Mouse (Mus musculus) MEL (cell line): ENCODE results near the gene Dlg2. TPM values are rescaled to one million over a fixed set of nuclear protein-coding genes. Genes with fewer than 3 reads are reported as not detected.

Experiments
- DNase-seq: peaks from one replicate; pipeline ENCODE4 v3.0.0; 2011; ENCODE audit warnings: low read depth, low spot score
- H3K27ac ChIP-seq: 2 replicates; pipeline ENCODE4 v1.5.1; 2012; ENCODE audit warnings: low read depth, mild to moderate bottlenecking, control low read depth, low read length, moderate library complexity; ENCODE audit not compliant: control insufficient read depth
- H3K27me3 ChIP-seq, 2 experiments: fragments of 150-350 bp in 1 of 2; sonication (generic) in 1 of 2; 2 replicates each; pipeline ENCODE4 v1.6.1; 2012; ENCODE audit warnings: low read length in 2 of 2, mild to moderate bottlenecking in 2 of 2, improper control_type of control experiment in 1 of 2, moderate library complexity in 1 of 2; ENCODE audit not compliant: insufficient read depth in 2 of 2, control insufficient read depth in 1 of 2
- H3K36me3 ChIP-seq, 2 experiments: 2 replicates each; pipeline ENCODE4 v1.6.1; 2012 to 2014; ENCODE audit warnings: low read length in 2 of 2, improper control_type of control experiment in 1 of 2, inconsistent platforms in 1 of 2, mild to moderate bottlenecking in 1 of 2; ENCODE audit not compliant: insufficient read depth in 2 of 2, control insufficient read depth in 1 of 2
- H3K4me1 ChIP-seq, 2 experiments: fragments of 150-350 bp in 1 of 2; sonication (generic) in 1 of 2; 2 replicates each; pipeline ENCODE4 v1.6.1; 2012; ENCODE audit warnings: low read length in 2 of 2, improper control_type of control experiment in 1 of 2, mild to moderate bottlenecking in 1 of 2; ENCODE audit not compliant: insufficient read depth in 2 of 2, control insufficient read depth in 1 of 2
- H3K4me3 ChIP-seq, 2 experiments: fragments of 150-350 bp in 1 of 2; sonication (generic) in 1 of 2; 2 replicates each; pipeline ENCODE4 v1.5.1; 2012; ENCODE audit warnings: low read depth in 2 of 2, low read length in 2 of 2, mild to moderate bottlenecking in 2 of 2, moderate library complexity in 2 of 2, control low read depth in 1 of 2, improper control_type of control experiment in 1 of 2; ENCODE audit not compliant: control insufficient read depth in 1 of 2, insufficient read depth in 1 of 2
- H3K79me2 ChIP-seq: 2 replicates; pipeline ENCODE4 v1.6.1; 2012; ENCODE audit warnings: mild to moderate bottlenecking, low read length, moderate library complexity; ENCODE audit not compliant: control insufficient read depth, poor library complexity, insufficient read depth
- H3K9ac ChIP-seq: 2 replicates; pipeline ENCODE4 v1.6.1; 2012; ENCODE audit warnings: low read depth, mild to moderate bottlenecking, control low read depth, low read length, moderate library complexity; ENCODE audit not compliant: control insufficient read depth, poor library complexity, severe bottlenecking
- H3K9me3 ChIP-seq: fragments of 150-350 bp; sonication (generic); replicated peaks from 2 replicates; pipeline ENCODE4 v1.6.1; 2012; ENCODE audit warnings: mild to moderate bottlenecking, low read length, improper control_type of control experiment, moderate library complexity; ENCODE audit not compliant: insufficient read depth
- BHLHE40 ChIP-seq: IDR thresholded peaks from 2 replicates; pipeline ENCODE4 v1.6.1; 2012; ENCODE audit warnings: low read depth, mild to moderate bottlenecking, inconsistent platforms, low read length, improper control_type of control experiment, borderline replicate concordance
- CHD2 ChIP-seq: IDR thresholded peaks from 2 replicates; pipeline ENCODE4 v1.6.1; 2011; ENCODE audit warnings: low read length, improper control_type of control experiment
- E2F4 ChIP-seq: IDR thresholded peaks from 2 replicates; pipeline ENCODE4 v1.6.1; 2011; ENCODE audit warnings: low read depth, low read length, improper control_type of control experiment, borderline replicate concordance
- ELF1 ChIP-seq: IDR thresholded peaks from 2 replicates; pipeline ENCODE4 v1.6.1; 2014; ENCODE audit warnings: low read depth, mild to moderate bottlenecking, inconsistent platforms, low read length, improper control_type of control experiment, moderate library complexity
- EP300 ChIP-seq, 2 experiments: IDR thresholded peaks; 2 replicates each; pipeline ENCODE4 v1.6.1; 2011; ENCODE audit warnings: improper control_type of control experiment in 2 of 2, low read length in 2 of 2, low read depth in 1 of 2, mild to moderate bottlenecking in 1 of 2
- ETS1 ChIP-seq: IDR thresholded peaks from 2 replicates; pipeline ENCODE4 v1.6.1; 2012; ENCODE audit warnings: low read depth, mild to moderate bottlenecking, inconsistent platforms, low read length, improper control_type of control experiment, moderate library complexity
- GABPA ChIP-seq: IDR thresholded peaks from 2 replicates; pipeline ENCODE4 v1.6.1; 2012; ENCODE audit warnings: low read depth, mild to moderate bottlenecking, inconsistent platforms, low read length, improper control_type of control experiment, moderate library complexity
- GATA1 ChIP-seq: IDR thresholded peaks from 2 replicates; pipeline ENCODE4 v1.6.1; 2011; ENCODE audit warnings: low read depth, low read length, improper control_type of control experiment
- HCFC1 ChIP-seq: IDR thresholded peaks from 2 replicates; pipeline ENCODE4 v1.6.1; 2012; ENCODE audit warnings: low read depth, mild to moderate bottlenecking, inconsistent platforms, low read length, improper control_type of control experiment, moderate library complexity
- KAT2A ChIP-seq: conservative IDR thresholded peaks from 2 replicates; pipeline ENCODE4 v1.6.1; 2012; ENCODE audit warnings: low read depth, low read length, improper control_type of control experiment, inconsistent platforms
- MAX ChIP-seq: IDR thresholded peaks from 2 replicates; pipeline ENCODE4 v1.6.1; 2011; ENCODE audit warnings: low read length, improper control_type of control experiment
- MXI1 ChIP-seq: IDR thresholded peaks from 2 replicates; pipeline ENCODE4 v1.6.1; 2011; ENCODE audit warnings: mild to moderate bottlenecking, low read depth, low read length, improper control_type of control experiment
- MYB ChIP-seq: IDR thresholded peaks from 2 replicates; pipeline ENCODE4 v1.6.1; 2011; ENCODE audit warnings: mild to moderate bottlenecking, low read depth, low read length, improper control_type of control experiment
- MYC ChIP-seq: IDR thresholded peaks from 2 replicates; pipeline ENCODE4 v1.6.1; 2011; ENCODE audit warnings: low read depth, mild to moderate bottlenecking, low read length, improper control_type of control experiment, moderate library complexity
- NRF1 ChIP-seq: IDR thresholded peaks from 2 replicates; pipeline ENCODE4 v1.6.1; 2014; ENCODE audit warnings: low read depth, mild to moderate bottlenecking, inconsistent platforms, low read length, improper control_type of control experiment, moderate library complexity; ENCODE audit not compliant: poor library complexity, insufficient read depth, severe bottlenecking
- POLR2AphosphoS2 ChIP-seq: IDR thresholded peaks from 2 replicates; pipeline ENCODE4 v1.6.1; 2011; ENCODE audit warnings: low read length, improper control_type of control experiment
- POLR2AphosphoS5 ChIP-seq: IDR thresholded peaks from 2 replicates; pipeline ENCODE4 v1.6.1; 2012; ENCODE audit warnings: low read depth, borderline replicate concordance, mild to moderate bottlenecking, inconsistent platforms, low read length, moderate library complexity, mixed read lengths
- RAD21 ChIP-seq: IDR thresholded peaks from 2 replicates; pipeline ENCODE4 v1.6.1; 2011; ENCODE audit warnings: mild to moderate bottlenecking, low read depth, low read length, improper control_type of control experiment
- TBP ChIP-seq: IDR thresholded peaks from 2 replicates; pipeline ENCODE4 v1.8.0; 2011; ENCODE audit warnings: low read depth, low read length, improper control_type of control experiment
- USF1 ChIP-seq: IDR thresholded peaks from 2 replicates; pipeline ENCODE4 v1.6.1; 2014; ENCODE audit warnings: low read depth, mild to moderate bottlenecking, inconsistent platforms, low read length, improper control_type of control experiment, moderate library complexity
- USF2 ChIP-seq, 2 experiments: IDR thresholded peaks; 2 replicates each; pipeline ENCODE4 v1.6.1; 2011 to 2012; ENCODE audit warnings: improper control_type of control experiment in 2 of 2, low read length in 2 of 2, borderline replicate concordance in 1 of 2, inconsistent platforms in 1 of 2, low read depth in 1 of 2, mild to moderate bottlenecking in 1 of 2; ENCODE audit not compliant: insufficient read depth in 1 of 2
- ZC3H11A ChIP-seq: IDR thresholded peaks from 2 replicates; pipeline ENCODE4 v1.6.1; 2012; ENCODE audit warnings: low read depth, mild to moderate bottlenecking, inconsistent platforms, low read length, improper control_type of control experiment
- ZKSCAN1 ChIP-seq: IDR thresholded peaks from 2 replicates; pipeline ENCODE4 v1.6.1; 2012; ENCODE audit warnings: low read depth, mild to moderate bottlenecking, inconsistent platforms, low read length, improper control_type of control experiment, moderate library complexity
- ZNF384 ChIP-seq: IDR thresholded peaks from 2 replicates; pipeline ENCODE4 v1.6.1; 2012; ENCODE audit warnings: low read depth, mild to moderate bottlenecking, inconsistent platforms, low read length, improper control_type of control experiment
- polyA plus RNA-seq, 2 experiments: library from polyadenylated mRNA; stranded (reverse) in 1 of 2; unstranded in 1 of 2; fragments of >175 nt in 1 of 2; fragments of >200 nt in 1 of 2; gene quantifications; 2 replicates each; pipeline versions ENCODE4 v1.2.1 to v1.2.4; 2012; ENCODE audit warnings: low replicate concordance in 2 of 2, low read depth in 1 of 2; ENCODE audit not compliant: insufficient read length in 2 of 2, insufficient read depth in 1 of 2, missing spikeins in 1 of 2
- total RNA-seq: library from RNA; depleted of rRNA; stranded (reverse); fragments of 300-350 nt; gene quantifications from 2 replicates; pipeline ENCODE4 v1.2.3, GENCODE M21; 2012

Gene Dlg2
- total and polyA plus RNA-seq, 3 experiments: 0.04 TPM; not detected in 2

- H3K9me3 ChIP-seq: no peaks in the 10 kb centered on the region
- TF ChIP-seq ZKSCAN1 (no peak), KAT2A (no peak), ZNF384 (no peak), ETS1 (no peak), POLR2AphosphoS5 (no peak)
- TF ChIP-seq, all 39 proteins: peak for 0
- Histone ChIP-seq H3K4me1 (no peaks in the 10 kb centered on the region), H3K4me3 (no peak overlapping the region), H3K27me3 (no peaks in the 10 kb centered on the region), H3K36me3 (no peaks in the 10 kb centered on the region), H3K79me2 (no peaks in the 10 kb centered on the region), H3K27ac (no peak overlapping the region), H3K9ac (no peak overlapping the region)
- DNase-seq: no peak
Measured at GRCm38 (mm10) chr7:92248619-92249018, 1772.1 kb downstream of the Dlg2 start.

DNA sequence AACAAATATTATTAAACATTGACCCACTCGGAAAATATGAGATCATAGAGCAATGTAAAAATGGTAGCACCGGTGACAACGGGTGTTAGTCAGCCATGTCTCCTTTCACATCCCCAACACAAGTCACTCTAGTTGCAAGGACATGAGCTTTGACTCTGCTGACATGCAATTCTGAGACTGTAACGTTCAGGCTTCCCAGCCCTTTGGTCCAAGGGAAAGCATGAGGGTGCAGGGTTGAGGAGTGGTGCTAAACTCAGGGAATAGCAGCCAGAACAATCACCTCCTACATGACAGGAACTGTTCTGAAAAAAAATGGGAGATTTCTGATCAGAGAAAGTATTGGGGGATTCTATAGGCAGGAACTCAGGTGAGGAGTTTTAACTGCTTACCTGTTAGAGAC, 1781.7 kb downstream of the Dlg2 start:
- Histone ChIP-seq H3K79me2 (no peaks in the 10 kb centered on the region), H3K9ac (no peak overlapping the region), H3K4me1 (no peaks in the 10 kb centered on the region), H3K36me3 (no peaks in the 10 kb centered on the region), H3K4me3 (no peak overlapping the region), H3K27ac (no peak overlapping the region), H3K9me3 (no peaks in the 10 kb centered on the region), H3K27me3 (no peaks in the 10 kb centered on the region)
- TF ChIP-seq MYB: no peak
- TF ChIP-seq CHD2: no peak
- no peak for TF ChIP-seq NRF1
- no peak for TF ChIP-seq BHLHE40
- no peak for TF ChIP-seq USF2 (IDR thresholded peaks at IDR 0.05; ENCODE audit: borderline replicate concordance in 1 of 2, insufficient read depth in 1 of 2, low read depth in 1 of 2, low read length in 2 of 2)
- no peak for TF ChIP-seq RAD21
- no peak for TF ChIP-seq E2F4
- TF ChIP-seq TBP: no peak
- TF ChIP-seq MYC: no peak
- no peak for TF ChIP-seq MXI1
- no peak for TF ChIP-seq KAT2A
- TF ChIP-seq EP300 (IDR thresholded peaks at IDR 0.05; ENCODE audit: low read depth in 1 of 2, low read length in 2 of 2): no peak
- TF ChIP-seq MAX: no peak
- TF ChIP-seq POLR2AphosphoS2: no peak
- TF ChIP-seq ELF1: no peak
- no peak for TF ChIP-seq USF1
- TF ChIP-seq GATA1: no peak
- TF ChIP-seq HCFC1: no peak
- TF ChIP-seq ZC3H11A: no peak
- TF ChIP-seq GABPA: no peak
- DNase-seq: no peak
